Mouse (Mus musculus) hindbrain, embryonic 13.5 days (tissue): ENCODE data around the gene Snx30. TPM values are rescaled to one million over a fixed set of nuclear protein-coding genes. Genes with fewer than 3 reads are reported as not detected.
A peak's percentile ranks its signal among the peaks of the same experiment; 100 is the strongest.

Source experiments
- ATAC-seq: fragments of 200-750 bp; cut with Nextera tagmentation; 2 replicates; pipeline ENCODE4 v1.8.0; 2017; ENCODE audit warnings: moderate TSS enrichment; ENCODE audit not compliant: low FRiP score
- H3K27ac ChIP-seq: fragments of 300-500 bp; sonication (generic); 2 replicates; pipeline ENCODE4 v1.5.1; 2015; ENCODE audit warnings: inconsistent platforms, mild to moderate bottlenecking, moderate library complexity
- H3K27me3 ChIP-seq: fragments of 300-500 bp; sonication (generic); 2 replicates; pipeline ENCODE4 v1.6.1; 2015; ENCODE audit warnings: mild to moderate bottlenecking, inconsistent platforms
- H3K36me3 ChIP-seq: fragments of 300-500 bp; sonication (generic); 2 replicates; pipeline ENCODE4 v1.6.1; 2015; ENCODE audit warnings: mild to moderate bottlenecking, inconsistent platforms
- H3K4me1 ChIP-seq: fragments of 300-500 bp; sonication (generic); replicated peaks from 2 replicates; pipeline ENCODE4 v1.6.1; 2015; ENCODE audit warnings: inconsistent platforms
- H3K4me2 ChIP-seq: fragments of 300-500 bp; sonication (generic); 2 replicates; pipeline ENCODE4 v1.6.1; 2015; ENCODE audit warnings: inconsistent platforms, mild to moderate bottlenecking, moderate library complexity
- H3K4me3 ChIP-seq: fragments of 300-500 bp; sonication (generic); 2 replicates; pipeline ENCODE4 v1.5.1; 2015; ENCODE audit warnings: mild to moderate bottlenecking, inconsistent platforms
- H3K9ac ChIP-seq: fragments of 300-500 bp; sonication (generic); 2 replicates; pipeline ENCODE4 v1.6.1; 2015; ENCODE audit warnings: mild to moderate bottlenecking, inconsistent platforms
- H3K9me3 ChIP-seq: fragments of 300-500 bp; sonication (generic); 2 replicates; pipeline ENCODE4 v1.6.1; 2016; ENCODE audit warnings: inconsistent platforms
- WGBS: fragments of 180-500 bp; shearing (Covaris S2); methylation state at CpG from one replicate; pipeline ENCODE4 v1.1.7; 2015; 5-methylcytosine and 5-hydroxymethylcytosine counted together
- polyA plus RNA-seq: library from polyadenylated mRNA; unstranded; fragments of >200 nt; fragmentation: Nextera tagmentation; extraction: Ambion mirVana; gene quantifications from 2 replicates; pipeline ENCODE4 v1.2.1, GENCODE M21; 2015

Gene Snx30
- 14.2 and 14.8 TPM in 2 replicates for polyA plus RNA-seq

DNA sequence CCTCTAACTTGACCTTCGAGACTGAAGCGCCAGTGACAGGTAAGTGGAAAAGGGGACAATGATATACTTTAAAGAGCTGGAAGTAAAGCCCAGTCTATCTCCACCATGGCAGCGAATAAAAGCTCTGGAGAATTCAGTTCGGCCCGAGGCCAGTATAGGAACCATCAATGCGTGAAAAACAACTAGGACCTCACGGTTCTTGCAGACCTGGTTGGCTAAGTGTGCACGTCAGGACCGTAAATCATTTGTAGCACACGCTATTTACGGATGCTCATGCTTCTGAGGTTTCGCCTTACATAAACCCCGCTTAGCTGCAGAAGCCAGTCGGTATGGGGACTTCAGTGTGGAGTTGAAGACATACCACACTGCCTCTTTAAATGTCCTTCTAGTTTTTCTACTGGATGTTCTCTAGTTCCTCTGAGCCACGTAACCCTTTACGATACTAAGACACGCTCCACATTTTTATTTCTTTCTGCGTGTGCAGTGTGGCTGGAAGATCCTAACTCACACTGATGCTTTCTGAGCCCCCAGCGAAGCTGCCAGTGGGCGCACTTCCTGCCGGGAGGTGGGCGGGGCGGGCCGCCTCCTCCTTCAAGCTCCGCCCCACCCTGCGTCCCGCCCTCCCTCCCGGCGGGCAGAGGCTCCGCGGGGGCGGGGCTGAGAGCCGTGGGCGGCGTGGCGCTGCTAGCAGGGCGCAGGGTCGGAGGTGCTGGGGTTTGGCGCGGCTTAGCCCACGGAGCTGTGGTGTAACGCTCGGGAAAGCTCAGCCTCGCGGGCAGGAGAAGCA lies at the start of gene Snx30:
Gene Snx30 (plus strand): TSS at position 660 of the 787 bp plus-strand sequence.
- ATAC-seq, result peak; percentile 93
- Histone ChIP-seq H3K27ac (peak within 1 kb of the TSS; percentile 86), H3K36me3 (no peaks in the 10 kb centered on the region), H3K4me2 (peak within 1 kb of the TSS; percentile 91), H3K4me1 (peaks cover 32% of the 10 kb centered on the region), H3K4me3 (peak within 1 kb of the TSS; percentile 93), H3K9me3 (no peaks in the 10 kb centered on the region), H3K9ac (peak within 1 kb of the TSS; percentile 95), H3K27me3 (no peaks in the 10 kb centered on the region)
- 2% methylated on average over 45 of the region's 45 CpGs for whole genome bisulfite sequencing

DNA sequence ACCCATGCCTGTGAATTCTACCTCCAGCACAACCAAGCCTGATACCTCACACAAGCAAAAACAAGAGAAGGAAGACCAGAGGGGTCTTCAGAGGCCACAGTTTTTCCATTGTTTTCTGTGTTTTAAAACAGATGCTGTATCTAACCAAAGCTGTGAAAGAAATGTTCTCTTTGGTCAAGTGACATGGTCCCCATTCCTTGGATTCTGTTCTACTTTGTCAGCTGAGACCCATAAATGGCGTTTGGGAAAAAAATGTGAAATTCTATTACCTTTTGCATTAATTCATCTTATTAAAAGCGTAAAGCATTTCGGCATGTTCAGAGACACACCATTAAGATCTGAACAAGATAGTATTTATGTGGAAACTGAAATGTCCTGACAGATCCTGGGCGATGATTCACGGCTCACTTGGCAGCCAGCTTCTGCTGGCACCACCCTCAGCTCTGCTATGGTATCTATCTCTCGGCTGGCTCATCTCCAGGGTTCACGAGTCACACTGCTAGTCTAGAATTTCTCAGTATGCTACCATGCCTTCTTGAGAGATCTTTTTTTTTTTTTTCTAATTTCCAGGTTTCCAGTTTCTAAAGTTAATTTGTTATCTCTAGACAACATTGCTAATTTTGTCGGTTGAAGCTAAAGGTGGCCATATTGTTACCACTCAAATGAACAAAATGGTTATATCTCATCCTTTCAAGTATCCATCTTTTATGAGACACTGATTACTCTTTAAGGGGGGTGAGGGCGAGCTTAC lies 49.1 kb upstream of the Snx30 start:
- Histone ChIP-seq H3K27ac (peak overlapping the region; percentile 44; the same call in 1 of the 2 replicates), H3K4me2 (no peak overlapping the region), H3K27me3 (no peaks in the 10 kb centered on the region), H3K4me3 (no peak overlapping the region), H3K4me1 (peaks cover 11% of the 10 kb centered on the region), H3K9me3 (no peaks in the 10 kb centered on the region), H3K36me3 (peaks cover 15% of the 10 kb centered on the region), H3K9ac (no peak overlapping the region)
- 82% methylated on average over 9 of the region's 9 CpGs for WGBS
- ATAC-seq, result no peak

DNA sequence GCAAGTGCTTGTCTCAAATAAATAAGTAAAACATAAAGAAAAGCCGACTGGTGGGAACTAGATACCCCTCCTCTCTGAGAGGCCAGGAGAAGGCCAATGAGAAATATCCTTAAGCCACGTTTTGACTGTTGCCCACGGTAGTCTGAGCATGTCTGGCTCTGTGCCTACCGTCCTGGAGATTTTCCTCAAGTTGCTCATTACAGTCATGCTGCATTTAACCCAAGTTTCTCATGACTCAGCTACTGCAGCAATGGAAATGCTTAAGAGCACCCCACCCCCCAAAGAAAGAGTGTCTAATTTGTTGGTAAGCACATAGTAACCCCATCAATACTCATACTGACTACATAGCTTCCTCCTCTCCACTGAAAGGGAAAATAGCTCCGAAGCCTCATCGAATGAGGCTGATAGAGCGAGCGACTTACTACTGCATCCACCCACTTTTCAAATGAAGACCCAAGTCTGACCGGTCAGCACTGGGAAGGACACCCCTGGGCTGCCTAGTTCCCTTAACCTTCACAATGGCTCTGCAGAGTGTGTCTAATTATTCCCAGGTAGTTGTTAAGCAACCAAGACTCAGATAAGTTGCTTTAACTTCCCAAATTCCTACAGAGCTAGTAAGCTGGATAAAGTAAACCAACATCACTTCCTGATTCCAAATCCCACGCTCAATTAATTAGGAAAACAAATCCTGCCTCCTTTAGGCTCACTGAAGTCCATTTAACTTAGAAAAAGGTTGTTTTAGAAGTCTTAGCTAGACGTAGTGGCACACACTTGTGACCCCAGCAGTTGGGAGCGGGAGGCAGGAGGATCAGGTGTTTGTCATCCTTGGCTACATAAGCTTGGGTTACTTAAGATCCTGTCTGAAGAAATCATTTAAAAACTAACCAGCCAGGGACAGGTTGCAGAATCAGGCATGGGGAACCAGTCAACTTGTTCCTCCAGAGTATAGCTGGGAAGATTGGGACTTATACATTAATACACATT lies 47.9 kb upstream of the Snx30 start:
- no peak overlapping the region for H3K9ac ChIP-seq
- WGBS, result 83% methylated on average over 12 of the region's 12 CpGs
- no peak overlapping the region for H3K4me3 ChIP-seq
- H3K27me3 ChIP-seq, result no peaks in the 10 kb centered on the region
- H3K27ac ChIP-seq, result no peak overlapping the region
- H3K4me1 ChIP-seq, result peaks cover 11% of the 10 kb centered on the region
- no peak for ATAC-seq
- no peaks in the 10 kb centered on the region for H3K9me3 ChIP-seq
- peaks cover 6% of the 10 kb centered on the region for H3K36me3 ChIP-seq
- H3K4me2 ChIP-seq, result no peak overlapping the region

DNA sequence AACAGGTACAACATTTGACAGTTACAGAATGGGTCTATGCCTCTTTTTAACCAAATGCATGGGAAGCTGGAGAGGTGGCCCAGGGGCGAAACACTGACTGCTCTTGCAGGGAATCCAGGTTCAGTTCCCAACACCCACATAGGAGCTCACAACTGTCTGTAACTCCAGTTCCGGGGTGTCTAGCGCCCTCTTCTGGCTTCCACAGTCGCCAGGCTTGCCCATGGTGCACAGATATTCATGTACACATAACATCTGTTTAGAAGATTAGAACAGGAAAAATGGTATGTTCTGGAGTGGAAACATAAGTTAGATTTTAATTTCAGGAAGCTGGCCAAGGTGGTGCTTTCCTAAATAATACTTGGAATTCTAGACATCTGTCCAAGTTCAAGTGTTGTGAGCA lies 45.6 kb upstream of the Snx30 start:
- H3K9ac ChIP-seq, result no peak overlapping the region
- WGBS, result 74% methylated on average over 4 of the region's 4 CpGs

DNA sequence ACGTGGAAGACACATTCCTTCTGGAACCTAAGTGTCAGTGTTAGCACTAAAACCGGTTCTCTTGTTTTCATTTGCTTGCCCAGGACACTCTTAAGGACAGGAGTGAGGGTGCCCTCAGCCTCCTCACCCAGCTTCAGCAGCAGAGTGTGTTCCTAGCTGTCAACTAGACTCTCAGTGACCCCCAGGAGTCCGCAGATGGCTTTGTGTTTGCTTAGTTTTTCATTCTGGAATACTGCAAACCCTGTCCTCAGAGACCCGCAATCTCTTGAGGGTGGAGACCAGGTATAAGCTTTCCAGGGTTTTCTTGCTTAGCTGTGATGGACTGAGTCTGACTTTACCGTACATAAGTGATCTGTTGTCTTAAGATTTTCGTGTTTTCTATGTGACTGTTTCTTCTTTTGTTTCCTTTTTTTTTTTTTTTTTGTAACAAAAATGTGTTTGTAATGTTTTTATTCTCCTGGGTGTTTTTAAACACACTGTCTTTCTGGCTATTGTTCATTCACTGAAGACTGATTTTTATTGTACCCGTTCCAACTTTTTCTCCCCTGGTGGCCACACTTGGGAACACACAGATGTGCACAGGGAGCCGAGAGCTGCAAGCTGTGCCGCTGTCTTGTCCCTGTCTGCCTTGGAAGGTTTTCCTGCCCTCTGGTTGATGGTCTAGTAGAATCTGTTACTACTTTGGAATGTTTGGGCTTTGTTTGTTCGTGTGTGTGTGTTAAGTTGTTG lies 44.8 kb upstream of the Snx30 start:
- Histone ChIP-seq H3K4me3 (no peak overlapping the region), H3K4me2 (no peak overlapping the region), H3K27ac (no peak overlapping the region), H3K9me3 (no peaks in the 10 kb centered on the region), H3K4me1 (peaks cover 23% of the 10 kb centered on the region), H3K27me3 (no peaks in the 10 kb centered on the region), H3K9ac (no peak overlapping the region), H3K36me3 (no peaks in the 10 kb centered on the region; the same call in 1 of the 2 replicates)
- no peak for ATAC-seq
- WGBS, result 54% methylated on average over 10 of the region's 10 CpGs

More for the DNA sequence above, 45.6 kb upstream of the Snx30 start:
- Histone ChIP-seq H3K4me3 (no peak overlapping the region), H3K27me3 (no peaks in the 10 kb centered on the region), H3K4me1 (peaks cover 16% of the 10 kb centered on the region), H3K27ac (no peak overlapping the region), H3K36me3 (no peaks in the 10 kb centered on the region; the same call in 1 of the 2 replicates), H3K9me3 (no peaks in the 10 kb centered on the region), H3K4me2 (no peak overlapping the region)
- no peak for ATAC-seq

DNA sequence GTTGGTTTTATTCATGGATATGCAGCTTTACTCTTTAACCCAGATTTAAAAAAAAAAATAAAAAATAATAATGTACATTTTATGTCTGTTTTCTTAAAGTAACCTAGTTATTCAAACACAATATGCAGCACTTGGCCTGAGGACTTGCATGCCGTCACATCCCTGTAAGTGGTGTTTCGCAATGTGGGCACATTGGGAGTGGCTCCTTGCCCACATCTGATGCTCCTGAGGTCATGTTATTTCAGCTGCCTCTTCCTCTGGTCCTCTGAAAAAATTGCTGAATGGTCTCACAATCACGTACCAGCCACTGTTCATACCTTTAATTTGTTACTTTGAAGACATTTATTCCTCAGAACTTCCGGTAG lies 44.3 kb upstream of the Snx30 start:
- WGBS, result 87% methylated on average over 4 of the region's 4 CpGs

DNA sequence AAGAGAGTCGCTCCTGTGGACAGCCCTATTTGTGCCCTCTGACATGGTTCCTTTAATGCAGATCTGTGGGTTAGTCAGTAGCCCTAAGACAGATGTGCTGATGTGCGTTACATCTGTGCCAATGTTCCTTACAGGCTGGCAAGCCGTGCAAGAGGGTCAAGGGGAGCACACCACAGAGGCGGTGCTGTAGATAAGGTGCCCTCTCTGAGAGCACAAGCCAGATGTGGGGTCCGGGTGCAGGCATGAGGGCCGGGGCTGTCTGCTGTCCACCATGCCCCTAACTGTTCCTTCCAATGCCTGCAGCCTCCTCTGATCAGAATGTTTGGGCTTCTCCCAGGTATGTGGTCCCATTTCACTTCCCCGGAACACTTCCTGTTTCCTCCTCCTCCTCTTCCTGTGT lies 40.7 kb upstream of the Snx30 start:
- 0 out of 2 replicates have a peak overlapping the region, but pooled peaks have one; percentile 17 for H3K4me2 ChIP-seq

More for the DNA sequence above, 44.3 kb upstream of the Snx30 start:
- Histone ChIP-seq H3K4me2 (no peak overlapping the region), H3K27me3 (no peaks in the 10 kb centered on the region), H3K27ac (no peak overlapping the region), H3K4me3 (no peak overlapping the region), H3K9ac (no peak overlapping the region), H3K36me3 (no peaks in the 10 kb centered on the region; the same call in 1 of the 2 replicates), H3K4me1 (peaks cover 28% of the 10 kb centered on the region), H3K9me3 (no peaks in the 10 kb centered on the region)
- no peak for ATAC-seq

DNA sequence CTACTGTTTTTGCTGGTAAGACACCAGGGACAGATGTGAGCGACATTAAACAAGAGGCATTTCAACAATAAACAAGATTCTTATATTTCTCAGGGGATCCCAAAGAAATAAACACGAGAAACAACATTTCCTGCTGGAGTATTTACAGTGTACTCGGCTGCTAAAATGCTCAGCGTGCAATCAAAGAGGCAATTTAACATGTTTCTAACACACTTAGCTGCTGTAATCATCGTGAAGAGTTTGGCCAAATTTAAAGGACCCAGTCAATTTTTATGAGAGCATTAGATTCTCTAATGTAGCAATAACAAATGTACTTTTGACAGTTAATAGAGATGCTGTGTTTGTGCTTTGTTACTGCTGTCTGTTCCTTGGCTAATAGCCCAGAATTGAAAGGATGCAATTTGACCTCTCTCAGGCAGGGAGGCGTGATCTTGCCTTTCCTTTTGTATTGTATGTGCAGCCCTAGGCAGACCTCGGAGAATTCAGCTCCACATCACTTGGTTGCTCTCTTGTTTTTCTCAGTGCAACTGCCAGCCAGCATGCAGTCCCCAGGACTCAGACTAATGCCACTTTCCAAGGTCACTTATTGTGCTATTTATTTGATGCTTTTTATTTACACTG lies 40.1 kb upstream of the Snx30 start:
- no peaks in the 10 kb centered on the region for H3K27me3 ChIP-seq
- H3K36me3 ChIP-seq, result peaks cover 9% of the 10 kb centered on the region
- WGBS, result 19% methylated on average over 7 of the region's 7 CpGs
- H3K9ac ChIP-seq, result peak overlapping the region; percentile 43
- H3K4me1 ChIP-seq, result peaks cover 19% of the 10 kb centered on the region
- no peak overlapping the region for H3K4me3 ChIP-seq
- peak overlapping the region; percentile 17; the same call in 1 of the 2 replicates for H3K4me2 ChIP-seq
- peak overlapping the region; percentile 72 for H3K27ac ChIP-seq
- H3K9me3 ChIP-seq, result no peaks in the 10 kb centered on the region
- peak; percentile 67 for ATAC-seq

More for the DNA sequence above, 40.7 kb upstream of the Snx30 start:
- Histone ChIP-seq H3K4me1 (peaks cover 22% of the 10 kb centered on the region), H3K4me3 (no peak overlapping the region), H3K27me3 (no peaks in the 10 kb centered on the region), H3K9ac (peak overlapping the region; percentile 43), H3K27ac (peak overlapping the region; percentile 72), H3K9me3 (no peaks in the 10 kb centered on the region), H3K36me3 (peaks cover 4% of the 10 kb centered on the region)
- peak; percentile 14; the same call in 1 of the 2 replicates for ATAC-seq
- WGBS, result 73% methylated on average over 7 of the region's 7 CpGs

DNA sequence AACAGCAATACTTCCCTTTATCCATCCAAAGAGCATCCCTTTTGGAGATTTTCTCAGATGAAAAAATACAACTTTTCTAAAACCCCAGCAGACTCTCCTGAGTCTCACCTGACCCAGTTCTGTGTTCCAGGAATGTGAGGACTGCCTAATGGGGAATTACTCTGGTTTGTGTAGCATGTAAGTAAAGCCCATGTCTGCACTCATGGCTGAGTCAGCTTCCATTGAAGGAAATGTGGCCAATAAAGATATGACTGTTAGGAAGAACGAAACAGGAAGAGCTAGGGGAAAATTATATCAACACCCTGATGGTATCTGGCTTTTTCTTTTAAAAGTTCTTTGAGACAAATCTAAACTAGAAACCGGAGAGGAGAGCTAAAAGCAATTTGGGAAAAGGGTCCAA lies 37.9 kb upstream of the Snx30 start:
- H3K4me2 ChIP-seq, result no peak overlapping the region
- peaks cover 22% of the 10 kb centered on the region for H3K4me1 ChIP-seq
- H3K27me3 ChIP-seq, result no peaks in the 10 kb centered on the region
- H3K9ac ChIP-seq, result no peak overlapping the region
- WGBS, result 88% methylated on average over 2 of the region's 2 CpGs
- ATAC-seq, result no peak
- no peaks in the 10 kb centered on the region for H3K9me3 ChIP-seq
- peaks cover 28% of the 10 kb centered on the region for H3K36me3 ChIP-seq
- no peak overlapping the region for H3K4me3 ChIP-seq
- no peak overlapping the region for H3K27ac ChIP-seq

DNA sequence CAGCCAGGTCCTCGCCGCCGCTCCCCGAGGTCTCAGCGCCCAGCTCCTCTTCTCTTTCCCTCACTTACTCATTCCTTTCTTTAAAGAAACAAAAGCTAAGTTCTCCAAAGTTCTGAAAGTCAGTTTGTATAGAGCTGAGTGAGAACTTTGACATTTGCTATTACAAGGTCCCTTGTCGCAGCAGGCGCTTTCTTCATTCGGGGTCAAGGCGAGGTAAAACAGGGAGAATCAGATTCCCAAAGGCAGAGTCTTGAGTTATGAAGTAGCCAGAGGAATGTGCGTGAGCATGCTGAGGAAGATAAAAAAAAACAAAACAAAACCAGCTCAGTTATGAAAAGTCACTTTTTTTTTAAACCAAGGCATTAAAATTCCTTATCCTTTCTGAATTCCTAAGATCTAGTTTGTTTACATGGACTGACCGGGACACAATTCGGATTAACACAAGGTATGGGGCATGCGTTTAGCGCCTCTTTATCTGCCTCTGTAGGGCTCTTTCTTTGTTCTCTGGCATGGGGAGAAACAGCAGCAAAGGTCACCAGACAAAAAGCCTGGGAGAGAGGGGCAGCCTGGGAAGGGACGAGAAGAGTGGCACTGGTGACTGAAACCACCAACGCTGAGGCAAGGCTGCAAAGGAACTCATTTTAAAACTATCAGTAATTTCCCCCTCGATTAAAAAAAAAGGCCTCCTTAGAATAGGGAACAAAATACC lies 33.3 kb upstream of the Snx30 start:
- peaks cover 7% of the 10 kb centered on the region; the same call in 1 of the 2 replicates for H3K4me1 ChIP-seq
- ATAC-seq, result no peak
- no peaks in the 10 kb centered on the region for H3K9me3 ChIP-seq
- H3K27ac ChIP-seq, result no peak overlapping the region
- peaks cover 40% of the 10 kb centered on the region for H3K36me3 ChIP-seq
- WGBS, result 28% methylated on average over 17 of the region's 17 CpGs
- no peaks in the 10 kb centered on the region for H3K27me3 ChIP-seq
- H3K4me2 ChIP-seq, result no peak overlapping the region
- H3K4me3 ChIP-seq, result no peak overlapping the region
- no peak overlapping the region for H3K9ac ChIP-seq
